ENCODE assay signal across 8 mouse cellular contexts in genomic region chr17:32163910-32164650, GRCm38 (mm10). TPM values are rescaled to one million over a fixed set of nuclear protein-coding genes. Genes with fewer than 3 reads are reported as not detected.
A peak's percentile ranks its signal among the peaks of the same experiment; 100 is the strongest.
DNase-seq lines count a peak whose midpoint lies in the region; ATAC-seq lines count a peak whose summit lies in the region.

No protein-coding gene starts in this region.

- H3K27ac ChIP-seq in forebrain, embryonic 14.5 days (ENCODE audit: low read depth, low read length): peak overlapping the region; percentile 52; the same call in 1 of the 2 replicates
- peak overlapping the region; percentile 25 for H3K27ac ChIP-seq in lung, embryonic 15.5 days

- no peak overlapping the region for H3K4me2 ChIP-seq in forebrain, embryonic 14.5 days (ENCODE audit: low read length)
- H3K4me2 ChIP-seq in lung, embryonic 15.5 days: peak overlapping the region; percentile 34

- 58% methylated on average over 6 of the region's 6 CpGs for WGBS in forebrain, embryonic 14.5 days
- 36% methylated on average over 6 of the region's 6 CpGs for WGBS in lung, embryonic 15.5 days

- no peaks in the 10 kb centered on the region for H3K9me3 ChIP-seq in forebrain, embryonic 14.5 days (replicated peaks; ENCODE audit: control insufficient read depth, low read length)
- no peaks in the 10 kb centered on the region for H3K9me3 ChIP-seq in lung, embryonic 15.5 days

- no peaks in the 10 kb centered on the region for H3K27me3 ChIP-seq in forebrain, embryonic 14.5 days (replicated peaks; ENCODE audit: control insufficient read depth, insufficient read depth, low read length)
- H3K27me3 ChIP-seq in lung, embryonic 15.5 days: no peaks in the 10 kb centered on the region

- peaks cover 4% of the 10 kb centered on the region for H3K4me1 ChIP-seq in forebrain, embryonic 14.5 days (ENCODE audit: control insufficient read depth, insufficient read depth, low read length)
- peaks cover 45% of the 10 kb centered on the region for H3K4me1 ChIP-seq in lung, embryonic 15.5 days

- no peak for ATAC-seq in forebrain, embryonic 14.5 days
- no peak for ATAC-seq in lung, embryonic 15.5 days (ENCODE audit: borderline replicate concordance, extremely low read depth, low FRiP score, low TSS enrichment)

- H3K36me3 ChIP-seq in forebrain, embryonic 14.5 days (ENCODE audit: control insufficient read depth, insufficient read depth, low read length): no peaks in the 10 kb centered on the region
- no peaks in the 10 kb centered on the region for H3K36me3 ChIP-seq in lung, embryonic 15.5 days

- H3K4me3 ChIP-seq in forebrain, embryonic 14.5 days (ENCODE audit: low read depth, low read length): no peak overlapping the region
- peak overlapping the region; percentile 5; the same call in 1 of the 2 replicates for H3K4me3 ChIP-seq in lung, embryonic 15.5 days

- H3K9ac ChIP-seq in forebrain, embryonic 14.5 days (ENCODE audit: low read length): no peak overlapping the region
- H3K9ac ChIP-seq in lung, embryonic 15.5 days: no peak overlapping the region

- peak; percentile 38 for DNase-seq in kidney, postnatal 10 days
- no peak for DNase-seq in kidney, adult 11 months
- DNase-seq in forebrain, embryonic 14.5 days (ENCODE audit: low spot score): peak; percentile 28
- DNase-seq in spleen, adult 12 weeks (ENCODE audit: low spot score): peak; percentile 13
- no peak for DNase-seq in frontal cortex, postnatal 36 days (ENCODE audit: low spot score in 2 of 2)
- no peak for DNase-seq in cerebellum, postnatal 36 days
- DNase-seq in cerebellum, adult 11 months: no peak

RNA-seq across cellular contexts. Expression of gene Notch3, which starts 2.6 kb away (rescaled TPM):
- 5.6 and 6.0 TPM in 2 replicates for polyA plus RNA-seq in forebrain, embryonic 14.5 days (2014; fragmentation: Nextera tagmentation; extraction: Ambion mirVana)
- 18.2 and 19.8 TPM in 2 replicates for polyA plus RNA-seq in lung, embryonic 15.5 days (2015; fragmentation: Nextera tagmentation; extraction: Ambion mirVana)

RNA-seq across cellular contexts. Expression of gene Ephx3, which starts 25.3 kb away (rescaled TPM):
- not detected in 2 replicates for polyA plus RNA-seq in forebrain, embryonic 14.5 days (2014; fragmentation: Nextera tagmentation; extraction: Ambion mirVana)
- 0.11 TPM in 2 replicates for polyA plus RNA-seq in lung, embryonic 15.5 days (2015; fragmentation: Nextera tagmentation; extraction: Ambion mirVana)

Comparison
In these comparisons a context has a peak if more than half of its experiments do, and no peak if none do; other contexts are left out.
1. DNase-seq: peak in kidney, postnatal 10 days (single experiment), forebrain, embryonic 14.5 days (single experiment) and spleen, adult 12 weeks (single experiment); none in kidney, adult 11 months (single experiment), frontal cortex, postnatal 36 days (0 of 2), cerebellum, postnatal 36 days (0 of 2) and cerebellum, adult 11 months (single experiment).